Mouse (Mus musculus) bone marrow macrophage, adult 2 months (primary cell): ENCODE measurements around the gene 2510039O18Rik.

Experiments
- CTCF ChIP-seq: IDR thresholded peaks from 2 replicates; pipeline ENCODE4 v1.5.1; 2012; ENCODE audit warnings: low read depth, mild to moderate bottlenecking, low read length, moderate library complexity
- POLR2A ChIP-seq: IDR thresholded peaks from 2 replicates; pipeline ENCODE4 v1.6.1; 2012; ENCODE audit warnings: mild to moderate bottlenecking, low read depth, low read length, borderline replicate concordance

GRCm38 (mm10) chr4:147962781-147963180 is 22.1 kb downstream of the 2510039O18Rik start:
- TF ChIP-seq CTCF (no peak), POLR2A (no peak)
